Mouse (Mus musculus): ENCODE measurements around the gene Hoxc5.

GRCm38 (mm10) chr15:103060021-103060340 is 92.7 kb downstream of the Hoxc5 start:
- TF ChIP-seq CTCF (IDR thresholded peaks at IDR 0.05; ENCODE audit: low read depth) (no peak), EP300 (IDR thresholded peaks at IDR 0.05; ENCODE audit: low read depth) (no peak)

All from heart, postnatal 0 days (tissue).